Mouse (Mus musculus): Measurements from ENCODE around the gene Zfp821. TPM values are rescaled to one million over a fixed set of nuclear protein-coding genes. Genes with fewer than 3 reads are reported as not detected.
A peak's percentile ranks its signal among the peaks of the same experiment; 100 is the strongest.

The Zfp821 gene
- polyA plus RNA-seq, 1 experiment from 2014 or later: 6.4 TPM

GRCm38 (mm10) chr8:109731012-109731411 is 25.7 kb downstream of the Zfp821 start:
- no peaks in the 10 kb centered on the region for H3K27me3 ChIP-seq (replicated peaks; ENCODE audit: control insufficient read depth, insufficient read depth, low read length)
- H3K4me3 ChIP-seq (ENCODE audit: low read depth, low read length): no peak overlapping the region
- no peak for TF ChIP-seq CTCF (IDR thresholded peaks at IDR 0.05; ENCODE audit: low read depth)
- no peaks in the 10 kb centered on the region for H3K9me3 ChIP-seq (ENCODE audit: control insufficient read depth)
- peaks cover under 1% of the 10 kb centered on the region; the same call in 1 of the 2 replicates for H3K4me1 ChIP-seq (replicated peaks; ENCODE audit: control insufficient read depth, insufficient read depth, low read length)
- ATAC-seq: no peak
- 88% methylated on average over 3 of the region's 3 CpGs for WGBS
- H3K36me3 ChIP-seq (ENCODE audit: control insufficient read depth, insufficient read depth): peaks cover 27% of the 10 kb centered on the region
- H3K9ac ChIP-seq (ENCODE audit: low read depth, low read length): no peak overlapping the region
- no peak overlapping the region for H3K27ac ChIP-seq (ENCODE audit: low read depth, low read length)
- no peak overlapping the region for H3K4me2 ChIP-seq (replicated peaks; ENCODE audit: low read depth)

- 90% methylated on average over 3 of the region's 3 CpGs for WGBS
These were observed 28.7 kb downstream of the Zfp821 start for GRCm38 (mm10) chr8:109734018-109734417.

GRCm38 (mm10) chr8:109736819-109737218 is 31.5 kb downstream of the Zfp821 start:
- Histone ChIP-seq H3K9me3 (ENCODE audit: control insufficient read depth) (no peaks in the 10 kb centered on the region), H3K27ac (ENCODE audit: low read depth, low read length) (no peak overlapping the region), H3K4me3 (ENCODE audit: low read depth, low read length) (peak overlapping the region; percentile 96), H3K4me2 (replicated peaks; ENCODE audit: low read depth) (peak overlapping the region; percentile 85), H3K27me3 (replicated peaks; ENCODE audit: control insufficient read depth, insufficient read depth, low read length) (no peaks in the 10 kb centered on the region), H3K36me3 (ENCODE audit: control insufficient read depth, insufficient read depth) (peaks cover 24% of the 10 kb centered on the region), H3K4me1 (replicated peaks; ENCODE audit: control insufficient read depth, insufficient read depth, low read length) (peaks cover 7% of the 10 kb centered on the region; the same call in 1 of the 2 replicates), H3K9ac (ENCODE audit: low read depth, low read length) (peak overlapping the region; percentile 98)
- no peak for TF ChIP-seq CTCF (IDR thresholded peaks at IDR 0.05; ENCODE audit: low read depth)
- ATAC-seq: no peak
- WGBS: 3% methylated on average over 8 of the region's 8 CpGs

More at GRCm38 (mm10) chr8:109734018-109734417, 28.7 kb downstream of the Zfp821 start:
- Histone ChIP-seq H3K36me3 (ENCODE audit: control insufficient read depth, insufficient read depth) (peaks cover 27% of the 10 kb centered on the region), H3K4me3 (ENCODE audit: low read depth, low read length) (no peak overlapping the region), H3K27me3 (replicated peaks; ENCODE audit: control insufficient read depth, insufficient read depth, low read length) (no peaks in the 10 kb centered on the region), H3K27ac (ENCODE audit: low read depth, low read length) (no peak overlapping the region), H3K4me1 (replicated peaks; ENCODE audit: control insufficient read depth, insufficient read depth, low read length) (peaks cover 7% of the 10 kb centered on the region; the same call in 1 of the 2 replicates), H3K4me2 (replicated peaks; ENCODE audit: low read depth) (no peak overlapping the region), H3K9ac (ENCODE audit: low read depth, low read length) (no peak overlapping the region), H3K9me3 (ENCODE audit: control insufficient read depth) (no peaks in the 10 kb centered on the region)
- ATAC-seq: no peak
- no peak for TF ChIP-seq CTCF (IDR thresholded peaks at IDR 0.05; ENCODE audit: low read depth)

- Histone ChIP-seq H3K27ac (ENCODE audit: low read depth, low read length) (peak within 1 kb of the TSS; percentile 54), H3K4me1 (replicated peaks; ENCODE audit: control insufficient read depth, insufficient read depth, low read length) (peaks cover 7% of the 10 kb centered on the region; the same call in 1 of the 2 replicates), H3K27me3 (replicated peaks; ENCODE audit: control insufficient read depth, insufficient read depth, low read length) (no peaks in the 10 kb centered on the region), H3K9ac (ENCODE audit: low read depth, low read length) (peak within 1 kb of the TSS; percentile 98), H3K4me3 (ENCODE audit: low read depth, low read length) (peak within 1 kb of the TSS; percentile 96), H3K4me2 (replicated peaks; ENCODE audit: low read depth) (peak within 1 kb of the TSS; percentile 85), H3K9me3 (ENCODE audit: control insufficient read depth) (no peaks in the 10 kb centered on the region), H3K36me3 (ENCODE audit: control insufficient read depth, insufficient read depth) (peaks cover 19% of the 10 kb centered on the region)
- WGBS: under 1% methylated on average over 59 of the region's 59 CpGs
- TF ChIP-seq CTCF (IDR thresholded peaks at IDR 0.05; ENCODE audit: low read depth): peak; percentile 79
- ATAC-seq: peak; percentile 91
These were observed 32.1 kb downstream of the Zfp821 start, which contains the start of gene Atxn1l for GRCm38 (mm10) chr8:109737237-109738048. Gene Atxn1l (minus strand): TSS chr8:109737739.

GRCm38 (mm10) chr8:109738049-109738380 is 32.7 kb downstream of the Zfp821 start:
- Histone ChIP-seq H3K9ac (ENCODE audit: low read depth, low read length) (no peak overlapping the region), H3K27me3 (replicated peaks; ENCODE audit: control insufficient read depth, insufficient read depth, low read length) (no peaks in the 10 kb centered on the region), H3K27ac (ENCODE audit: low read depth, low read length) (no peak overlapping the region), H3K4me2 (replicated peaks; ENCODE audit: low read depth) (peak overlapping the region; percentile 85), H3K4me3 (ENCODE audit: low read depth, low read length) (peak overlapping the region; percentile 96), H3K36me3 (ENCODE audit: control insufficient read depth, insufficient read depth) (peaks cover 13% of the 10 kb centered on the region), H3K9me3 (ENCODE audit: control insufficient read depth) (no peaks in the 10 kb centered on the region), H3K4me1 (replicated peaks; ENCODE audit: control insufficient read depth, insufficient read depth, low read length) (peaks cover 7% of the 10 kb centered on the region; the same call in 1 of the 2 replicates)
- 94% methylated on average over 1 of the region's 1 CpGs for WGBS
- ATAC-seq: no peak; the same call in 1 of the 2 replicates
- no peak for TF ChIP-seq CTCF (IDR thresholded peaks at IDR 0.05; ENCODE audit: low read depth)

- Histone ChIP-seq H3K4me3 (ENCODE audit: low read depth, low read length) (no peak overlapping the region), H3K27ac (ENCODE audit: low read depth, low read length) (no peak overlapping the region), H3K4me1 (replicated peaks; ENCODE audit: control insufficient read depth, insufficient read depth, low read length) (no peaks in the 10 kb centered on the region), H3K9me3 (ENCODE audit: control insufficient read depth) (no peaks in the 10 kb centered on the region), H3K27me3 (replicated peaks; ENCODE audit: control insufficient read depth, insufficient read depth, low read length) (no peaks in the 10 kb centered on the region), H3K36me3 (ENCODE audit: control insufficient read depth, insufficient read depth) (no peaks in the 10 kb centered on the region), H3K9ac (ENCODE audit: low read depth, low read length) (no peak overlapping the region), H3K4me2 (replicated peaks; ENCODE audit: low read depth) (no peak overlapping the region)
- 68% methylated on average over 12 of the region's 12 CpGs for WGBS
- TF ChIP-seq CTCF (IDR thresholded peaks at IDR 0.05; ENCODE audit: low read depth): no peak
- no peak for ATAC-seq
These were observed 42.3 kb downstream of the Zfp821 start for GRCm38 (mm10) chr8:109747468-109748199.
